Comparison of ENCODE assay signal across 8 mouse cellular contexts in the genomic region with DNA sequence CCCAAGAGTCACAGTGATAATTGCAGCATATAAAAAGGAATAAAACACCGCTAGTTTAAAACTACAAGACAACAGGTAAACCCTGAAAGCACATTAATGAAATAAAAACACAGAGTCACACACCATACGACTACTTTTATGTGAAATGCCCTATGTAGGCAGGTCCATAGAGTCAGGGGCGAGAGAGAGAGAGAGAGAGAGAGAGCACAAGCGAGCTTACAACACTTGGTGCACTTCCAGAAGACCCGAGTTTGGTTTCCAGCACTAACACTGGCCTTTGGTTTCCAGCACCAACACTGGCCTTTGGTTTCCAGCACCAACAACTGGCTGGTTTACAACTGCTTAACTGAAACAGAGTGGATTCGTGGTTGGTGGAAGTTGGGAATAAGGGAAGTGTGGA. TPM values are rescaled to one million over a fixed set of nuclear protein-coding genes. Genes with fewer than 3 reads are reported as not detected.
A peak's percentile ranks its signal among the peaks of the same experiment; 100 is the strongest.
DNase-seq lines count a peak whose midpoint lies in the region; ATAC-seq and TF ChIP-seq lines count a peak whose summit lies in the region.

No protein-coding gene starts in this region.

- H3K4me2 ChIP-seq in kidney, postnatal 0 days (ENCODE audit: low read length), result peak overlapping the region; percentile 59
- H3K4me2 ChIP-seq in hindbrain, embryonic 15.5 days, result peak overlapping the region; percentile 68
- peak overlapping the region; percentile 53 for H3K4me2 ChIP-seq in midbrain, embryonic 16.5 days (ENCODE audit: low read length)

- H3K9me3 ChIP-seq in kidney, postnatal 0 days (replicated peaks; ENCODE audit: low read length), result no peaks in the 10 kb centered on the region
- H3K9me3 ChIP-seq in hindbrain, embryonic 15.5 days, result no peaks in the 10 kb centered on the region
- H3K9me3 ChIP-seq in midbrain, embryonic 16.5 days (replicated peaks; ENCODE audit: control insufficient read depth, low read length, poor library complexity, severe bottlenecking), result no peaks in the 10 kb centered on the region

- H3K36me3 ChIP-seq in kidney, postnatal 0 days (ENCODE audit: insufficient read depth, low read length), result no peaks in the 10 kb centered on the region
- H3K36me3 ChIP-seq in hindbrain, embryonic 15.5 days, result no peaks in the 10 kb centered on the region
- H3K36me3 ChIP-seq in midbrain, embryonic 16.5 days (ENCODE audit: control insufficient read depth, insufficient read depth, low read length), result no peaks in the 10 kb centered on the region

- no peak for DNase-seq in kidney, postnatal 0 days (ENCODE audit: low spot score)
- no peak for DNase-seq in kidney, postnatal 14 days
- no peak for DNase-seq in urinary bladder, adult 2 months (ENCODE audit: low spot score)
- no peak for DNase-seq in adrenal gland, postnatal 4 days (ENCODE audit: low spot score in 2 of 2)
- no peak for DNase-seq in layer of hippocampus, postnatal 36 days

- no peak for TF ChIP-seq POLR2A in cortical plate, adult 2 months (IDR thresholded peaks at IDR 0.05; ENCODE audit: extremely low read depth, insufficient read depth, low read length)

- WGBS in kidney, postnatal 0 days, result 36% methylated on average over 6 of the region's 6 CpGs
- WGBS in hindbrain, embryonic 15.5 days, result 45% methylated on average over 6 of the region's 6 CpGs
- 40% methylated on average over 6 of the region's 6 CpGs for WGBS in midbrain, embryonic 16.5 days

- peaks cover 6% of the 10 kb centered on the region; the same call in 1 of the 2 replicates for H3K4me1 ChIP-seq in kidney, postnatal 0 days (replicated peaks; ENCODE audit: insufficient read depth, low read length)
- H3K4me1 ChIP-seq in cortical plate, adult 2 months (ENCODE audit: control insufficient read depth, insufficient read depth, low read length), result peaks cover 9% of the 10 kb centered on the region
- peaks cover 30% of the 10 kb centered on the region for H3K4me1 ChIP-seq in hindbrain, embryonic 15.5 days (replicated peaks)
- H3K4me1 ChIP-seq in midbrain, embryonic 16.5 days (ENCODE audit: control insufficient read depth, insufficient read depth, low read length), result peaks cover 32% of the 10 kb centered on the region

- ATAC-seq in kidney, postnatal 0 days (replicated peaks; ENCODE audit: low FRiP score, low read depth), result no peak
- no peak for ATAC-seq in hindbrain, embryonic 15.5 days (ENCODE audit: low FRiP score, low read depth)
- peak; percentile 33; the same call in 1 of the 2 replicates for ATAC-seq in midbrain, embryonic 16.5 days

- H3K9ac ChIP-seq in kidney, postnatal 0 days (ENCODE audit: low read depth, low read length), result peak overlapping the region; percentile 97; the same call in 1 of the 2 replicates
- H3K9ac ChIP-seq in hindbrain, embryonic 15.5 days, result peak overlapping the region; percentile 96
- peak overlapping the region; percentile 71 for H3K9ac ChIP-seq in midbrain, embryonic 16.5 days (ENCODE audit: low read depth, low read length)

- H3K27ac ChIP-seq in kidney, postnatal 0 days, result no peak overlapping the region
- no peak overlapping the region for H3K27ac ChIP-seq in cortical plate, adult 2 months (ENCODE audit: insufficient read depth, low read length)
- H3K27ac ChIP-seq in hindbrain, embryonic 15.5 days (replicated peaks), result peak overlapping the region; percentile 94
- H3K27ac ChIP-seq in midbrain, embryonic 16.5 days (ENCODE audit: low read length), result peak overlapping the region; percentile 89

- TF ChIP-seq CTCF in kidney, postnatal 0 days (IDR thresholded peaks at IDR 0.05; ENCODE audit: low read depth), result no peak
- TF ChIP-seq CTCF in cortical plate, adult 2 months (IDR thresholded peaks at IDR 0.05; ENCODE audit: extremely low read depth, insufficient read depth, low read length), result no peak

- H3K4me3 ChIP-seq in kidney, postnatal 0 days (replicated peaks; ENCODE audit: low read depth, low read length), result peak overlapping the region; percentile 96
- peak overlapping the region; percentile 88; the same call in 1 of the 2 replicates for H3K4me3 ChIP-seq in cortical plate, adult 2 months (ENCODE audit: insufficient read depth, low read length)
- peak overlapping the region; percentile 94 for H3K4me3 ChIP-seq in hindbrain, embryonic 15.5 days
- peak overlapping the region; percentile 98 for H3K4me3 ChIP-seq in midbrain, embryonic 16.5 days (ENCODE audit: low read depth, low read length)

- H3K27me3 ChIP-seq in kidney, postnatal 0 days (ENCODE audit: insufficient read depth, low read length), result no peaks in the 10 kb centered on the region
- no peaks in the 10 kb centered on the region for H3K27me3 ChIP-seq in hindbrain, embryonic 15.5 days
- H3K27me3 ChIP-seq in midbrain, embryonic 16.5 days (ENCODE audit: control insufficient read depth, insufficient read depth, low read depth, low read length), result no peaks in the 10 kb centered on the region

RNA-seq across cellular contexts. Expression of a gene that starts 0.6 kb away (rescaled TPM):
- polyA plus RNA-seq in kidney, postnatal 0 days (2015; fragmentation: Nextera tagmentation; extraction: Ambion mirVana), result 17.1 and 17.8 TPM in 2 replicates
- 25.9 and 27.4 TPM in 2 replicates for polyA plus RNA-seq in cortical plate, adult 2 months (2012; rRNA removed)
- polyA plus RNA-seq in hindbrain, embryonic 15.5 days (2015; fragmentation: Nextera tagmentation; extraction: Ambion mirVana), result 23.0 and 24.2 TPM in 2 replicates
- polyA plus RNA-seq in midbrain, embryonic 16.5 days (2015; fragmentation: Nextera tagmentation; extraction: Ambion mirVana), result 21.1 and 24.8 TPM in 2 replicates
- 13.9 and 15.9 TPM in 2 replicates for polyA plus RNA-seq in urinary bladder, adult 2 months (2012; rRNA removed)
- total RNA-seq in adrenal gland, postnatal 4 days (2021), result 10 to 100 TPM; 32.9 to 35.1 TPM
- total RNA-seq in layer of hippocampus, postnatal 36 days (2021), result 10 to 100 TPM; 48.5 to 51.2 TPM

RNA-seq across cellular contexts. Expression of a gene that starts 59.4 kb away (rescaled TPM):
- 169 and 179 TPM in 2 replicates for polyA plus RNA-seq in kidney, postnatal 0 days (2015; fragmentation: Nextera tagmentation; extraction: Ambion mirVana)
- polyA plus RNA-seq in cortical plate, adult 2 months (2012; rRNA removed), result 77.2 and 88.7 TPM in 2 replicates
- 87.1 and 87.8 TPM in 2 replicates for polyA plus RNA-seq in hindbrain, embryonic 15.5 days (2015; fragmentation: Nextera tagmentation; extraction: Ambion mirVana)
- 73.1 and 85.0 TPM in 2 replicates for polyA plus RNA-seq in midbrain, embryonic 16.5 days (2015; fragmentation: Nextera tagmentation; extraction: Ambion mirVana)
- 71.9 and 84.2 TPM in 2 replicates for polyA plus RNA-seq in urinary bladder, adult 2 months (2012; rRNA removed)
- 10 to 100 TPM; 88.7 to 90.2 TPM for total RNA-seq in adrenal gland, postnatal 4 days (2021)
- 10 to 100 TPM; 72.5 to 82.4 TPM for total RNA-seq in layer of hippocampus, postnatal 36 days (2021)

Comparison
In these comparisons a context has a peak if more than half of its experiments do, and no peak if none do; other contexts are left out.
1. H3K27ac ChIP-seq: peak in hindbrain, embryonic 15.5 days (single experiment) and midbrain, embryonic 16.5 days (single experiment); none in kidney, postnatal 0 days (single experiment) and cortical plate, adult 2 months (single experiment).
2. Peak in every context shown above with its lines, with median percentiles within 50 percentile points of each other: H3K4me2 ChIP-seq, H3K4me3 ChIP-seq and H3K9ac ChIP-seq.